Mouse (Mus musculus): Measurements from ENCODE around the gene Ccdc188. TPM values are rescaled to one million over a fixed set of nuclear protein-coding genes. Genes with fewer than 3 reads are reported as not detected.

Gene Ccdc188
- polyA plus RNA-seq, 1 experiment from 2014 or later, result not detected

- Histone ChIP-seq H3K4me2 (ENCODE audit: low read depth, low read length) (no peak overlapping the region), H3K9ac (ENCODE audit: low read depth, low read length) (no peak overlapping the region), H3K27ac (ENCODE audit: low read length) (no peak overlapping the region), H3K9me3 (replicated peaks; ENCODE audit: control insufficient read depth, low read length) (no peaks in the 10 kb centered on the region), H3K36me3 (ENCODE audit: control insufficient read depth, insufficient read depth) (no peaks in the 10 kb centered on the region), H3K27me3 (ENCODE audit: control insufficient read depth, insufficient read depth, low read depth, low read length) (no peaks in the 10 kb centered on the region), H3K4me1 (ENCODE audit: control insufficient read depth, low read depth, low read length) (no peaks in the 10 kb centered on the region), H3K4me3 (ENCODE audit: low read depth, low read length) (no peak overlapping the region)
- 74% methylated on average over 6 of the region's 6 CpGs for WGBS (ENCODE audit: insufficient replicate concordance)
- ATAC-seq (ENCODE audit: low read depth), result no peak
Observed at GRCm38 (mm10) chr16:18197881-18198280, 19.8 kb upstream of the Ccdc188 start.

GRCm38 (mm10) chr16:18198365-18199098, 19.1 kb upstream of the Ccdc188 start:
- WGBS (ENCODE audit: insufficient replicate concordance), result 71% methylated on average over 10 of the region's 10 CpGs
- Histone ChIP-seq H3K27ac (ENCODE audit: low read length) (no peak overlapping the region), H3K4me2 (ENCODE audit: low read depth, low read length) (no peak overlapping the region), H3K4me3 (ENCODE audit: low read depth, low read length) (no peak overlapping the region), H3K27me3 (ENCODE audit: control insufficient read depth, insufficient read depth, low read depth, low read length) (no peaks in the 10 kb centered on the region), H3K9me3 (replicated peaks; ENCODE audit: control insufficient read depth, low read length) (no peaks in the 10 kb centered on the region), H3K36me3 (ENCODE audit: control insufficient read depth, insufficient read depth) (no peaks in the 10 kb centered on the region), H3K4me1 (ENCODE audit: control insufficient read depth, low read depth, low read length) (no peaks in the 10 kb centered on the region), H3K9ac (ENCODE audit: low read depth, low read length) (no peak overlapping the region)
- ATAC-seq (ENCODE audit: low read depth), result no peak

- H3K9me3 ChIP-seq (replicated peaks; ENCODE audit: control insufficient read depth, low read length), result no peaks in the 10 kb centered on the region
- no peak overlapping the region for H3K4me2 ChIP-seq (ENCODE audit: low read depth, low read length)
- H3K4me1 ChIP-seq (ENCODE audit: control insufficient read depth, low read depth, low read length), result no peaks in the 10 kb centered on the region
- no peak overlapping the region for H3K4me3 ChIP-seq (ENCODE audit: low read depth, low read length)
- H3K9ac ChIP-seq (ENCODE audit: low read depth, low read length), result no peak overlapping the region
- no peak overlapping the region for H3K27ac ChIP-seq (ENCODE audit: low read length)
- 55% methylated on average over 2 of the region's 2 CpGs for WGBS (ENCODE audit: insufficient replicate concordance)
- H3K36me3 ChIP-seq (ENCODE audit: control insufficient read depth, insufficient read depth), result no peaks in the 10 kb centered on the region
- no peak for ATAC-seq (ENCODE audit: low read depth)
- no peaks in the 10 kb centered on the region for H3K27me3 ChIP-seq (ENCODE audit: control insufficient read depth, insufficient read depth, low read depth, low read length)
Observed at GRCm38 (mm10) chr16:18200062-18200461, 17.6 kb upstream of the Ccdc188 start.

GRCm38 (mm10) chr16:18201620-18202019, 16.1 kb upstream of the Ccdc188 start:
- Histone ChIP-seq H3K9ac (ENCODE audit: low read depth, low read length) (no peak overlapping the region), H3K4me2 (ENCODE audit: low read depth, low read length) (no peak overlapping the region), H3K27ac (ENCODE audit: low read length) (no peak overlapping the region), H3K4me3 (ENCODE audit: low read depth, low read length) (no peak overlapping the region), H3K4me1 (ENCODE audit: control insufficient read depth, low read depth, low read length) (no peaks in the 10 kb centered on the region), H3K9me3 (replicated peaks; ENCODE audit: control insufficient read depth, low read length) (no peaks in the 10 kb centered on the region), H3K27me3 (ENCODE audit: control insufficient read depth, insufficient read depth, low read depth, low read length) (no peaks in the 10 kb centered on the region), H3K36me3 (ENCODE audit: control insufficient read depth, insufficient read depth) (no peaks in the 10 kb centered on the region)
- ATAC-seq (ENCODE audit: low read depth), result no peak
- WGBS (ENCODE audit: insufficient replicate concordance), result 35% methylated on average over 1 of the region's 1 CpGs

GRCm38 (mm10) chr16:18202061-18202460, 15.6 kb upstream of the Ccdc188 start:
- no peaks in the 10 kb centered on the region for H3K36me3 ChIP-seq (ENCODE audit: control insufficient read depth, insufficient read depth)
- no peaks in the 10 kb centered on the region for H3K27me3 ChIP-seq (ENCODE audit: control insufficient read depth, insufficient read depth, low read depth, low read length)
- H3K9me3 ChIP-seq (replicated peaks; ENCODE audit: control insufficient read depth, low read length), result no peaks in the 10 kb centered on the region
- H3K27ac ChIP-seq (ENCODE audit: low read length), result no peak overlapping the region
- H3K4me2 ChIP-seq (ENCODE audit: low read depth, low read length), result no peak overlapping the region
- no peak overlapping the region for H3K9ac ChIP-seq (ENCODE audit: low read depth, low read length)
- ATAC-seq (ENCODE audit: low read depth), result no peak
- H3K4me3 ChIP-seq (ENCODE audit: low read depth, low read length), result no peak overlapping the region
- 59% methylated on average over 1 of the region's 1 CpGs for WGBS (ENCODE audit: insufficient replicate concordance)
- no peaks in the 10 kb centered on the region for H3K4me1 ChIP-seq (ENCODE audit: control insufficient read depth, low read depth, low read length)

GRCm38 (mm10) chr16:18203430-18204091, 14.1 kb upstream of the Ccdc188 start:
- Histone ChIP-seq H3K36me3 (ENCODE audit: control insufficient read depth, insufficient read depth) (no peaks in the 10 kb centered on the region), H3K27ac (ENCODE audit: low read length) (no peak overlapping the region), H3K9ac (ENCODE audit: low read depth, low read length) (no peak overlapping the region), H3K4me1 (ENCODE audit: control insufficient read depth, low read depth, low read length) (no peaks in the 10 kb centered on the region), H3K4me2 (ENCODE audit: low read depth, low read length) (no peak overlapping the region), H3K27me3 (ENCODE audit: control insufficient read depth, insufficient read depth, low read depth, low read length) (no peaks in the 10 kb centered on the region), H3K9me3 (replicated peaks; ENCODE audit: control insufficient read depth, low read length) (no peaks in the 10 kb centered on the region), H3K4me3 (ENCODE audit: low read depth, low read length) (no peak overlapping the region)
- no peak for ATAC-seq (ENCODE audit: low read depth)
- WGBS (ENCODE audit: insufficient replicate concordance), result 57% methylated on average over 7 of the region's 7 CpGs

- no peak overlapping the region for H3K4me3 ChIP-seq (ENCODE audit: low read depth, low read length)
- ATAC-seq (ENCODE audit: low read depth), result no peak
- WGBS (ENCODE audit: insufficient replicate concordance), result 10% methylated on average over 8 of the region's 8 CpGs
- H3K27me3 ChIP-seq (ENCODE audit: control insufficient read depth, insufficient read depth, low read depth, low read length), result no peaks in the 10 kb centered on the region
- no peak overlapping the region for H3K27ac ChIP-seq (ENCODE audit: low read length)
- H3K9ac ChIP-seq (ENCODE audit: low read depth, low read length), result no peak overlapping the region
- no peak overlapping the region for H3K4me2 ChIP-seq (ENCODE audit: low read depth, low read length)
- no peaks in the 10 kb centered on the region for H3K9me3 ChIP-seq (replicated peaks; ENCODE audit: control insufficient read depth, low read length)
- no peaks in the 10 kb centered on the region for H3K36me3 ChIP-seq (ENCODE audit: control insufficient read depth, insufficient read depth)
- H3K4me1 ChIP-seq (ENCODE audit: control insufficient read depth, low read depth, low read length), result no peaks in the 10 kb centered on the region; the same call in 1 of the 2 replicates
Observed at GRCm38 (mm10) chr16:18210701-18211416, 6.8 kb upstream of the Ccdc188 start.

GRCm38 (mm10) chr16:18211417-18212171, 6.1 kb upstream of the Ccdc188 start:
- Histone ChIP-seq H3K9me3 (replicated peaks; ENCODE audit: control insufficient read depth, low read length) (no peaks in the 10 kb centered on the region), H3K4me1 (ENCODE audit: control insufficient read depth, low read depth, low read length) (no peaks in the 10 kb centered on the region; the same call in 1 of the 2 replicates), H3K36me3 (ENCODE audit: control insufficient read depth, insufficient read depth) (no peaks in the 10 kb centered on the region), H3K4me3 (ENCODE audit: low read depth, low read length) (no peak overlapping the region), H3K27ac (ENCODE audit: low read length) (no peak overlapping the region), H3K9ac (ENCODE audit: low read depth, low read length) (no peak overlapping the region), H3K27me3 (ENCODE audit: control insufficient read depth, insufficient read depth, low read depth, low read length) (no peaks in the 10 kb centered on the region), H3K4me2 (ENCODE audit: low read depth, low read length) (no peak overlapping the region)
- 32% methylated on average over 10 of the region's 10 CpGs for WGBS (ENCODE audit: insufficient replicate concordance)
- no peak for ATAC-seq (ENCODE audit: low read depth)

Measured in liver, embryonic 16.5 days (tissue).